Mouse (Mus musculus) C2C12 (cell line): ENCODE measurements around the gene Gm8050.
"Not testable (repeated sequence)": the region's sequence is repeated elsewhere in the genome, so short reads cannot be mapped to it uniquely, and the experiment has no call there.

Experiments
- CTCF ChIP-seq: IDR thresholded peaks from one replicate; pipeline ENCODE4 v1.5.1; 2011; ENCODE audit not compliant: control insufficient read depth, insufficient read depth, insufficient read length
- MYOG ChIP-seq: IDR thresholded peaks from one replicate; pipeline ENCODE4 v1.6.1; 2011; ENCODE audit not compliant: control insufficient read depth, insufficient read length; ENCODE audit errors: extremely low read depth
- USF1 ChIP-seq: IDR thresholded peaks from one replicate; pipeline ENCODE4 v1.6.1; 2011; ENCODE audit warnings: low read depth, mild to moderate bottlenecking, control low read depth, moderate library complexity

DNA sequence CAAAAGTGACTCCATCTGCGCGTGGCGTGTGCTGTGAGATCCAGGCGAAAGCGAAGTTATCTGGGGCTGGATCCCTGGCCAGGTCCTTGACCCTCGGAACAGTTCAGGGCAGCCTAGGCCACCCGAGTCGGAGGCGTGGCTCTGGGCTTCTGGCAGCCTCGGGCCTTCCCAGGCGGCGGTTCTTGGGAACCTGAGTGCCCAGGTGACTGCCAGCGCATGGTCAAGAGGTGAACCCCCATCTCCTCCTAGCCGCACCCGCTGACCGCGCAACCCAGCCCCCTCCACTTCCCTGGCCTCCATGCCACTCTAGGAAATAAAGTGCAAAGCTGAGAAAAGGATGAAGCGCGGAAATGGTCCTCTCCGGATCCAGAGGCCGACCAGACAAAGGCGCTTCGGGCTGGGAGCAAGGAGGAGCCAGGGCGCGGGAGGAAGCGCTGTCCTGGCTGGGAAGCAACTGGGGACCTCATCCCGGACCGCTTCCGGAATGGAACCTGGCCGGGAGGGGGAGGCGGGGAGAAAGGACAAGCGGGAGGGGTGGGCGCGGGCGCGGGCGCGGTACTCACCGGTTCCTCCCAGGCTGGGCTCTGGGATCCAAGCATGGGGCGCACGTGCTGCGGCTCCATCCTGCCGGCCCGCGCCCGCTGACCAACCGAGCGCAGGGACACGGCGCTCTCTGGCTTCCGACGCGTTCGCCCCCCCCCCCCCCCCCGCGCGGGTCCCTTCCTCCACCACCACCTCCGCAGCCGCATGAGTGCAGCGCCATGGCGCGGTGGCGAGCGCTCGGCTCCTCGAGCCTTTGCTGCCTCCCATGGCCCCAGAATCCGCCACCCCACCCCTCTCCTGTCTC, 36.6 kb upstream of the Gm8050 start:
- TF ChIP-seq MYOG, CTCF, USF1: not testable (repeated sequence)
